Mouse (Mus musculus) neural tube, embryonic 12.5 days (tissue): ENCODE measurements around the gene Rgl3. TPM values are rescaled to one million over a fixed set of nuclear protein-coding genes. Genes with fewer than 3 reads are reported as not detected.
A peak's percentile ranks its signal among the peaks of the same experiment; 100 is the strongest.

Source experiments
- ATAC-seq: fragments of 200-750 bp; cut with Nextera tagmentation; 2 replicates; pipeline ENCODE4 v1.8.0; 2017; ENCODE audit warnings: low read depth, mild to moderate bottlenecking, moderate TSS enrichment, moderate library complexity; ENCODE audit not compliant: low FRiP score
- H3K27ac ChIP-seq: fragments of 300-500 bp; sonication (generic); 2 replicates; pipeline ENCODE4 v1.5.1; 2016
- H3K27me3 ChIP-seq: fragments of 300-500 bp; sonication (generic); replicated peaks from 2 replicates; pipeline ENCODE4 v1.6.1; 2016; ENCODE audit warnings: mild to moderate bottlenecking
- H3K36me3 ChIP-seq: fragments of 300-500 bp; sonication (generic); 2 replicates; pipeline ENCODE4 v1.6.1; 2016; ENCODE audit warnings: mild to moderate bottlenecking
- H3K4me1 ChIP-seq: fragments of 300-500 bp; sonication (generic); 2 replicates; pipeline ENCODE4 v1.6.1; 2016
- H3K4me2 ChIP-seq: fragments of 300-500 bp; sonication (generic); replicated peaks from 2 replicates; pipeline ENCODE4 v1.6.1; 2016; ENCODE audit warnings: mild to moderate bottlenecking
- H3K4me3 ChIP-seq: fragments of 300-500 bp; sonication (generic); 2 replicates; pipeline ENCODE4 v1.5.1; 2016
- H3K9ac ChIP-seq: fragments of 300-500 bp; sonication (generic); 2 replicates; pipeline ENCODE4 v1.6.1; 2016; ENCODE audit warnings: mild to moderate bottlenecking
- H3K9me3 ChIP-seq: fragments of 300-500 bp; sonication (generic); 2 replicates; pipeline ENCODE4 v1.6.1; 2016; ENCODE audit warnings: mild to moderate bottlenecking
- WGBS: fragments of 180-500 bp; shearing (Covaris S2); methylation state at CpG from one replicate; pipeline ENCODE4 v1.1.7; 2016; 5-methylcytosine and 5-hydroxymethylcytosine counted together
- polyA plus RNA-seq: library from polyadenylated mRNA; unstranded; fragments of >200 nt; fragmentation: Nextera tagmentation; extraction: Ambion mirVana; gene quantifications from 2 replicates; pipeline ENCODE4 v1.2.1, GENCODE M21; 2016

Rgl3 gene
- polyA plus RNA-seq, 1 experiment from 2014 or later, result 2.8 TPM

- ATAC-seq, result no peak
- Histone ChIP-seq H3K27me3 (0 out of 2 replicates have a peak, but pooled peaks cover under 1% of the 10 kb centered on the region), H3K27ac (no peak overlapping the region), H3K4me1 (peaks cover 12% of the 10 kb centered on the region), H3K4me3 (peak overlapping the region; percentile 59; the same call in 1 of the 2 replicates), H3K9ac (0 out of 2 replicates have a peak overlapping the region, but pooled peaks have one; percentile 6), H3K4me2 (peak overlapping the region; percentile 78), H3K9me3 (no peaks in the 10 kb centered on the region), H3K36me3 (peaks cover 16% of the 10 kb centered on the region)
- WGBS, result 89% methylated on average over 4 of the region's 4 CpGs
Observed at GRCm38 (mm10) chr9:21938234-21938855, 50.9 kb downstream of the Rgl3 start.

DNA sequence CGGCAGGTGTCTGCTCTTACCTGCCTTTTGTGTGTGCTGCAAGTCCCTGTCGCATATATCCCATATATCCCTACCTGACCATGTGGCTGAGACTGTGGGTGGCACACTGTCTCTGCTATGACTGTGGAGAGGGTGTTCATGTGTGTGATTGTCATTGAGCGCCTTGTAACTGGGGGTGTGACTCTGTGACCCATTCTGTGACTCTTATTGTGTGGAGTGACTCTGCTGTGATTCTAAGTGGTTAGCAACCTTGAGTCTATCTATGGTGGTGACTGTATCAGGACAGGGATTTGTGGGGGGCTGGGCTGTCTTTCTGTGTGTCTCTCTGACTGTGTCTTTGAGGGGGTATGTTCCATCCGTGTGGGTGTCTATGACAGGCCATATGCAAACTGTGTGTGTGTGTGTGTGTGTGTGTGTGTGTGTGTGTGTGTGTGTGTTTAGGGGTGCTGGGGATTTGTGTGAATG is 51.5 kb downstream of the Rgl3 start:
- 0 out of 2 replicates have a peak, but pooled peaks have one; percentile 4 for ATAC-seq
- H3K36me3 ChIP-seq, result peaks cover 16% of the 10 kb centered on the region
- H3K4me1 ChIP-seq, result peaks cover 12% of the 10 kb centered on the region
- H3K27ac ChIP-seq, result no peak overlapping the region
- H3K27me3 ChIP-seq, result peaks cover 2% of the 10 kb centered on the region; the same call in 1 of the 2 replicates
- peak overlapping the region; percentile 78 for H3K4me2 ChIP-seq
- WGBS, result 81% methylated on average over 4 of the region's 4 CpGs
- H3K9ac ChIP-seq, result peak overlapping the region; percentile 80
- no peaks in the 10 kb centered on the region for H3K9me3 ChIP-seq
- peak overlapping the region; percentile 59 for H3K4me3 ChIP-seq

- Histone ChIP-seq H3K9me3 (no peaks in the 10 kb centered on the region), H3K27me3 (peaks cover 2% of the 10 kb centered on the region; the same call in 1 of the 2 replicates), H3K36me3 (peaks cover 16% of the 10 kb centered on the region), H3K4me3 (peak within 1 kb of the TSS; percentile 59), H3K4me2 (peak within 1 kb of the TSS; percentile 78), H3K4me1 (peaks cover 12% of the 10 kb centered on the region), H3K9ac (peak within 1 kb of the TSS; percentile 80), H3K27ac (0 out of 2 replicates have a peak within 1 kb of the TSS, but pooled peaks have one; percentile 11)
- ATAC-seq, result peak; percentile 95
- WGBS, result 2% methylated on average over 43 of the region's 43 CpGs
Observed at GRCm38 (mm10) chr9:21936692-21937570, 52.3 kb downstream of the Rgl3 start, which contains the start of gene Plppr2. TSS of gene Plppr2 (plus strand) at chr9:21937033.

DNA sequence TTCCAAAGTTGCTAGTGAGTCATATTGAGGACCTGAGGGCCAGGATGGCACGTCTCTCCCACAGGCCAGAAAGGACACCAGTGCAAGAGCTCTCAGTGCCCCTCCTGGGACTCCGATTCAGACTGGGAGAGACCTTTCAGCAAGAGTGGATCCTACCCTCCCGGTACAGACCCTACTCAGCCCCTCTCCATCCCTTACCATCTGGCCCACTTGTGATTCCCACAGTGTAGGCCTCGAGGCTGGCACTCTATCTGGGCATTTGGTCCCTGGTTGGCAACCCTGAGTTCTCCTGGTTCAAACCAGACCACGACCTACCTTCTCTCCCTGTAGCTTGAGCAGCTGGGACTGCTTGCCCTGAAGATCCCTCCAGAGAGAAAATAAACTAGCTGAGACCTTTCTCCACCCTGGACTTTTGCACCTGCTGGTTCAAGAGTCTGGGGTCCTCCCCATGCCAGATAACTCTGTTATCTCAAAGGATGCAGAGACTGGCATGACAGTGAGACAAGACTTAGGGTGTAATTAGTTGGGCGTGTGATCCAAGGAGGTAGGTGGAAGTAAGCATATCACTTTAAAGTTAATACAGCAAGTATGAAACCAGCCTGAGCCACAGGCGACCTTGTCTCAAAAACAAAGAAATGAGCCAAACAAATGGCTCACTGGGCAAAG is 53.6 kb downstream of the Rgl3 start:
- peaks cover 9% of the 10 kb centered on the region for H3K36me3 ChIP-seq
- H3K9ac ChIP-seq, result no peak overlapping the region
- peaks cover 2% of the 10 kb centered on the region; the same call in 1 of the 2 replicates for H3K27me3 ChIP-seq
- H3K4me2 ChIP-seq, result no peak overlapping the region
- H3K4me1 ChIP-seq, result peaks cover 12% of the 10 kb centered on the region
- WGBS, result 85% methylated on average over 7 of the region's 7 CpGs
- no peak for ATAC-seq
- H3K27ac ChIP-seq, result no peak overlapping the region
- no peaks in the 10 kb centered on the region for H3K9me3 ChIP-seq
- H3K4me3 ChIP-seq, result no peak overlapping the region

GRCm38 (mm10) chr9:21934021-21934420 is 55.2 kb downstream of the Rgl3 start:
- Histone ChIP-seq H3K27me3 (peaks cover 2% of the 10 kb centered on the region; the same call in 1 of the 2 replicates), H3K4me1 (peaks cover 12% of the 10 kb centered on the region), H3K4me2 (no peak overlapping the region), H3K9ac (no peak overlapping the region), H3K9me3 (no peaks in the 10 kb centered on the region), H3K4me3 (no peak overlapping the region), H3K27ac (no peak overlapping the region), H3K36me3 (peaks cover 1% of the 10 kb centered on the region; the same call in 1 of the 2 replicates)
- no peak for ATAC-seq
- WGBS, result 88% methylated on average over 12 of the region's 12 CpGs

DNA sequence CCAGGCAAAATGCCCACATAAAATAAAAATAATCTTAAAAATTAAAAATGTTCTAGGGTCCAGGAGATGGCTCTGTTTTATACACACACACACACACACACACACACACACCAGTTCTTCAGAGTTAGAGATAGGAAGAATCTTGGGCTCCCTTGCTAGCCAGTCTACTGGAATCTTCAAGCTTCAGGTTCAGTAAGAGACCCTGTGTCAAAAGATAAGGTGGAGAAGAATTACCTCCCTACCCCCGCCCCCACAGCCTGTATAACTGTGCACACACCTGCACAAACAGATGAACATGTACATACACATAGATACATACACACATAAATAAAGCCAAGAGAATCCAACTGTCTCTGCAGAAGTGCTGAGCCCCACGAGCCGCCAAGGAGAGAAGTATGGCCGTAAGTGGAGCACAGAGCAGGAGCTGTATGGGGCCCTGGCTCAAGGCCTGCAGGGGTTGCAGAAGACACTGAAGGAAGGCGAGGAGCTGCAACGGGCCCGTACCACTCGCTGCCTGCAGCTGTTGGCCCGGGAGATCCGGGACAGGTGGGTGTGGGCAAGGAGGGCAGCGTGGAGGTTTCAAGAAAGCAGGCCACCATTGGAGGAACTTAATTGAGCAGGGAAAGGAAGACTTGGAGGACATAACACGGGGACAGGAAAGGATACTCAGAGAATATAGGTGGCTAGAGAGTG is 56.7 kb downstream of the Rgl3 start:
- no peak for ATAC-seq
- Histone ChIP-seq H3K27ac (no peak overlapping the region), H3K4me3 (no peak overlapping the region), H3K36me3 (no peaks in the 10 kb centered on the region), H3K4me1 (peaks cover 4% of the 10 kb centered on the region), H3K27me3 (peaks cover 2% of the 10 kb centered on the region; the same call in 1 of the 2 replicates), H3K9ac (no peak overlapping the region), H3K4me2 (no peak overlapping the region), H3K9me3 (no peaks in the 10 kb centered on the region)
- WGBS, result 60% methylated on average over 12 of the region's 12 CpGs

DNA sequence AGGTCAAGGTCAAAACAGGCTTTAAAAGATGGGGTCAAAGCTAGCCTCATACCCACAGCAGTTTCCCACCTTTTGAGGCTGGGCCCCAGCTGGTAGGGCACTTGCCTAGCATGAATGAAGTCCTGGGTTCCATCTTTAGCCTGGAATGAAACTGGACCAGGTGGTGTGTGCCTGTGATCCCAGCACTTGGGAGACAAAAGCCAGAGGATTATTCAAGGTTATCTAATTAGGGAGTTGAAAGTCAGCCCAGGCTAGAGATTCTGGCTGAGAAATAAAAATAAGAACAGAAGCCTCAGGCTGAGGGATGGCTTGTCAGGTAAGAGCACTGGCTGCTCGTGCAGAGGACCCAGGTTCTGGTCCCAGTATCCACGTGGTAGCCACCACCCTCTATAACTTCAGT is 57.2 kb downstream of the Rgl3 start:
- Histone ChIP-seq H3K27me3 (peaks cover 2% of the 10 kb centered on the region; the same call in 1 of the 2 replicates), H3K9me3 (no peaks in the 10 kb centered on the region), H3K36me3 (no peaks in the 10 kb centered on the region), H3K9ac (no peak overlapping the region), H3K4me1 (peaks cover 2% of the 10 kb centered on the region; the same call in 1 of the 2 replicates), H3K27ac (no peak overlapping the region), H3K4me2 (no peak overlapping the region), H3K4me3 (no peak overlapping the region)
- 63% methylated on average over 2 of the region's 2 CpGs for WGBS
- ATAC-seq, result no peak

GRCm38 (mm10) chr9:21929208-21929607 is 60.0 kb downstream of the Rgl3 start:
- no peak overlapping the region for H3K27ac ChIP-seq
- H3K36me3 ChIP-seq, result no peaks in the 10 kb centered on the region
- H3K9me3 ChIP-seq, result no peaks in the 10 kb centered on the region
- H3K4me1 ChIP-seq, result peaks cover 13% of the 10 kb centered on the region
- H3K4me3 ChIP-seq, result no peak overlapping the region
- no peak overlapping the region for H3K9ac ChIP-seq
- peaks cover 2% of the 10 kb centered on the region; the same call in 1 of the 2 replicates for H3K27me3 ChIP-seq
- ATAC-seq, result no peak
- H3K4me2 ChIP-seq, result no peak overlapping the region
- 83% methylated on average over 3 of the region's 3 CpGs for WGBS

DNA sequence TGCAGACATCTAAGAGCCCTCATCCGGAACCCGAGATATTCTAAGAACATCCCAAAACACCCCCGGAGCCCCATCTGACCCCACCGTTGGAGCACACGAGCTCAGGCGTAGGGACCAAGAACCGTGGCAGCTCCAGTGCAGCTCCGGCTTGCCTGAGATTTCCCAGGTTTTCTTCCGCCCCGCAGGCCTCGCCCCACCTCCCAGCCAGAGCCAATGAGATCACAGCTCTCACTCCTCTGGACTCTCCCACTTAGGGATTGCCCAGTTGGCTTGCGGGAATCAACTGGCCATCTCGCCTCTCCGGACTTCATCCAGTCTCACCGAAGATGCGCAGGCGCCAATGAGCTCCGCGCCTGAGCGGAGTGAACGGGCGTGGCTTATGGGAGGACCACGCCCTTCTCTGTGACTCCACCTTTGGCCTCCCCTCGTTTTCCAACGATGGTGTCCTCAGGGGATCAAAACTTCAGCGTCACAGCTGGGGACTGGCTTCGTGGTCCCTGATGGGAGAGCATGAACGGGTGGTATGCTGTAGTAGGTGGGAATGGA is 62.0 kb downstream of the Rgl3 start, which contains the start of the genes Ccdc159 and Tmem205:
TSS of gene Ccdc159 (plus strand) at position 264 of the 546 bp plus-strand sequence.
TSS of gene Tmem205 (minus strand) at position 349 of the 546 bp plus-strand sequence.
- Histone ChIP-seq H3K27me3 (no peaks in the 10 kb centered on the region), H3K4me3 (peak within 1 kb of the TSS; percentile 49), H3K4me1 (peaks cover 13% of the 10 kb centered on the region), H3K27ac (no peak within 1 kb of the TSS), H3K4me2 (peak within 1 kb of the TSS; percentile 67), H3K9me3 (no peaks in the 10 kb centered on the region), H3K9ac (peak within 1 kb of the TSS; percentile 64), H3K36me3 (no peaks in the 10 kb centered on the region)
- ATAC-seq, result peak; percentile 96
- WGBS, result under 1% methylated on average over 28 of the region's 28 CpGs

- 4% methylated on average over 6 of the region's 6 CpGs for whole genome bisulfite sequencing
- Histone ChIP-seq H3K4me1 (peaks cover 13% of the 10 kb centered on the region), H3K27ac (no peak overlapping the region), H3K27me3 (no peaks in the 10 kb centered on the region), H3K9me3 (no peaks in the 10 kb centered on the region), H3K36me3 (no peaks in the 10 kb centered on the region), H3K4me3 (peak overlapping the region; percentile 49), H3K4me2 (peak overlapping the region; percentile 67), H3K9ac (peak overlapping the region; percentile 64)
- peak; percentile 8; the same call in 1 of the 2 replicates for ATAC-seq
Observed at GRCm38 (mm10) chr9:21926784-21927183, 62.5 kb downstream of the Rgl3 start.

- no peak overlapping the region for H3K9ac ChIP-seq
- H3K36me3 ChIP-seq, result no peaks in the 10 kb centered on the region
- H3K4me1 ChIP-seq, result peaks cover 13% of the 10 kb centered on the region
- no peak overlapping the region for H3K27ac ChIP-seq
- ATAC-seq, result no peak
- H3K4me3 ChIP-seq, result 0 out of 2 replicates have a peak overlapping the region, but pooled peaks have one; percentile 49
- no peaks in the 10 kb centered on the region for H3K27me3 ChIP-seq
- no peaks in the 10 kb centered on the region for H3K9me3 ChIP-seq
- WGBS, result 81% methylated on average over 6 of the region's 6 CpGs
- peak overlapping the region; percentile 67 for H3K4me2 ChIP-seq
Observed at GRCm38 (mm10) chr9:21926155-21926554, 63.1 kb downstream of the Rgl3 start.
